Mouse (Mus musculus) megakaryocyte, adult 5-6 weeks (primary cell): ENCODE measurements around the gene Srd5a2. TPM values are rescaled to one million over a fixed set of nuclear protein-coding genes. Genes with fewer than 3 reads are reported as not detected.
"Not testable (repeated sequence)": the region's sequence is repeated elsewhere in the genome, so short reads cannot be mapped to it uniquely, and the experiment has no call there.

Source experiments
- ATAC-seq: 2 replicates; pipeline ENCODE4 v1.8.0; 2016; ENCODE audit warnings: mild to moderate bottlenecking, inconsistent platforms; ENCODE audit not compliant: poor library complexity, severe bottlenecking
- total RNA-seq, 2 experiments: library from RNA; stranded (forward) in 1 of 2; stranded (reverse) in 1 of 2; fragments of 153-499, 151-499 nt in 1 of 2; fragments of 221-1000, 200-1000 nt in 1 of 2; gene quantifications; 2 replicates each; pipeline versions ENCODE4 v1.2.3 to v1.2.4; 2015 to 2017

The Srd5a2 gene
- total RNA-seq (2015), result not detected in 2 replicates
- total RNA-seq (2017), result not detected in 2 replicates

GRCm38 (mm10) chr17:74047210-74048082, at the start of gene Srd5a2:
Gene Srd5a2, minus strand, starts transcription at chr17:74047916.
- ATAC-seq, result no peak

- ATAC-seq, result 0 out of 2 replicates have a peak, but pooled peaks have one; percentile 15
These were observed 41.4 kb upstream of the Srd5a2 start for GRCm38 (mm10) chr17:74088886-74089678.

- ATAC-seq, result no peak
These were observed 40.3 kb upstream of the Srd5a2 start for GRCm38 (mm10) chr17:74088016-74088415.

- no peak for ATAC-seq
These were observed 35.7 kb upstream of the Srd5a2 start for GRCm38 (mm10) chr17:74083370-74083769.

- no peak for ATAC-seq
These were observed 32.4 kb upstream of the Srd5a2 start for GRCm38 (mm10) chr17:74080076-74080615.

- no peak for ATAC-seq
These were observed 31.2 kb upstream of the Srd5a2 start for GRCm38 (mm10) chr17:74078776-74079495.

GRCm38 (mm10) chr17:74073067-74073466, 25.4 kb upstream of the Srd5a2 start:
- ATAC-seq, result not testable (repeated sequence)

- ATAC-seq, result not testable (repeated sequence)
These were observed 15.0 kb upstream of the Srd5a2 start for GRCm38 (mm10) chr17:74062763-74063162.

- no peak for ATAC-seq
These were observed 607 bp upstream of the Srd5a2 start for GRCm38 (mm10) chr17:74048229-74048816.

GRCm38 (mm10) chr17:74043754-74044153, 4.0 kb downstream of the Srd5a2 start:
- ATAC-seq, result no peak

GRCm38 (mm10) chr17:74020526-74021203, 27.1 kb downstream of the Srd5a2 start:
- ATAC-seq, result peak; percentile 97

- ATAC-seq, result peak; percentile 16; the same call in 1 of the 2 replicates
These were observed 29.4 kb downstream of the Srd5a2 start for GRCm38 (mm10) chr17:74018281-74018680.

GRCm38 (mm10) chr17:74017649-74018048, 30.1 kb downstream of the Srd5a2 start:
- ATAC-seq, result peak; percentile 38; the same call in 1 of the 2 replicates

- ATAC-seq, result no peak
These were observed 32.6 kb downstream of the Srd5a2 start for GRCm38 (mm10) chr17:74015128-74015527.

- no peak for ATAC-seq
These were observed 39.0 kb downstream of the Srd5a2 start for GRCm38 (mm10) chr17:74008680-74009079.

GRCm38 (mm10) chr17:74007001-74007400, 40.7 kb downstream of the Srd5a2 start:
- ATAC-seq, result no peak

GRCm38 (mm10) chr17:74002396-74002795, 45.3 kb downstream of the Srd5a2 start:
- no peak for ATAC-seq

- no peak for ATAC-seq
These were observed 51.6 kb downstream of the Srd5a2 start for GRCm38 (mm10) chr17:73995907-73996645.

- ATAC-seq, result no peak
These were observed 56.5 kb downstream of the Srd5a2 start for GRCm38 (mm10) chr17:73991264-73991663.
